Comparison of ENCODE assay signal across 13 mouse cellular contexts in the genomic region with DNA sequence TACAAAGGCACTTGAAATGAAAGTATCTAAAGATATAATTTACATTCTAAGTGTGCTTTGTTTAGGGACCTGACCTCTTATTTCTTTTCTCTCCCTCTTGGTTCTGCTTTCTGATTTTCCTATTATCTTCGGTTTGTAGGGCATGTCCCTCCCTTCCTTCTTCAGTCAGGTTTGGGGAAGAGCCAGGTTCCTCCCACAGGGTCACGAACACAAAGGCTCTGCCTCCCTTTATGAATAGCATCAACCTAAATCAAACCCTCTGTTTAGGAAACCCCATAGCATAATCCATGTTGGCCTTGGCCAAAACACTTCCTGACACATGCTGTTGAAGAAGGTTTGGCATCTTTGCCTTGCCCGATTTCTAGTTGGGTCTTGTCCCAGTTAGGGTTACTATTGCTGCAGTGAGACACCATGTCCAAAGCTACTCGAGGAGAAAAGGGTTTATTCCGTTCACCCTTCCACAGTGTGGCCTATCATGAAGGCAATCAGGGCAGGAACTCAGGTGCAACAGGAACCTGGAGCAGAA.
"Had no signal": no experiment of that assay in that cellular context is flagged by ENCODE, and none has a peak within 500 bp of the region (broad histone marks: within the 10 kb centered on the region; RNA-seq: fewer than 3 reads in every experiment).

No protein-coding gene starts in this region.

- H3K9ac ChIP-seq: limb, embryonic 12.5 days; liver, embryonic 13.5 days; liver, postnatal 0 days; lung, embryonic 15.5 days; midbrain, embryonic 13.5 days; stomach, embryonic 15.5 days had no signal

- H3K4me3 ChIP-seq: limb, embryonic 12.5 days; liver, embryonic 13.5 days; lung, embryonic 15.5 days; midbrain, embryonic 13.5 days; stomach, embryonic 15.5 days had no signal

- ATAC-seq: liver, postnatal 0 days; midbrain, embryonic 13.5 days had no signal

- H3K4me2 ChIP-seq: limb, embryonic 12.5 days; liver, embryonic 13.5 days; lung, embryonic 15.5 days; midbrain, embryonic 13.5 days; stomach, embryonic 15.5 days had no signal

- H3K9me3 ChIP-seq: limb, embryonic 12.5 days; liver, embryonic 13.5 days; lung, embryonic 15.5 days; midbrain, embryonic 13.5 days; stomach, embryonic 15.5 days had no signal

- H3K27ac ChIP-seq: limb, embryonic 12.5 days; liver, embryonic 13.5 days; lung, embryonic 15.5 days; midbrain, embryonic 13.5 days; stomach, embryonic 15.5 days had no signal

- H3K27me3 ChIP-seq: limb, embryonic 12.5 days; liver, embryonic 13.5 days; lung, embryonic 15.5 days; midbrain, embryonic 13.5 days; stomach, embryonic 15.5 days had no signal

- DNase-seq: kidney, postnatal 36 days; layer of hippocampus, adult 9-11 months; layer of hippocampus, postnatal 36 days; liver; liver, embryonic 13.5 days; liver, postnatal 0 days; right cerebral cortex, postnatal 14 days; thymus, adult 2 months; thymus, postnatal 25 days had no signal

- H3K4me1 ChIP-seq: liver, embryonic 13.5 days; lung, embryonic 15.5 days; midbrain, embryonic 13.5 days; stomach, embryonic 15.5 days had no signal

- H3K36me3 ChIP-seq: limb, embryonic 12.5 days; liver, embryonic 13.5 days; lung, embryonic 15.5 days; midbrain, embryonic 13.5 days; stomach, embryonic 15.5 days had no signal
